Mouse (Mus musculus): ENCODE measurements at regions not wholly inside any gene's neighbourhood (a gene's known extent, or its start where the extent isn't known, plus 50 kb on each side); places are given as distances from the start of the nearest gene placed in this dataset.

DNA sequence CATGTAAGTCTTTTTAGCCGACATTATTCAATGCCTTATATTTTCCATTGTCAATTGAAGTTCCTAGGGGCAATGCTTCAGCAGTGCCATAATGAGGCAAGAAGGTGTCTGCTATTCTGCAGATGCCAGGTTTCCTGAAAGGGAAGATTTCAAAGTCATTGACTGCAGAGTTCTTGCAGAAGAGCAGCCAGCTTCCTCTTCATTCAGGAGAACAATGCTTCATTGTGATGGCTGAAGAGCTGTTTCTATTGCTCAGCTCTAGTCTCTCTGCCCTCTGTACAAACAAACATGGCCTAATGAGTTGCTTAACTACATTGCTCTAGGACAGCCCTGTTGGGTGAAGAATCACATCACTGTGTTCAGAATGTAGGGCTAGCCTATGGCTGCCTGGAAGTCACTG, 1111.0 kb upstream of the 2610301B20Rik start:
- no peak for TF ChIP-seq CTCF (IDR thresholded peaks at IDR 0.05; ENCODE audit: low read depth)
- no peak for TF ChIP-seq EP300 (IDR thresholded peaks at IDR 0.05; ENCODE audit: low read depth)
